Mouse (Mus musculus): Measurements from ENCODE around the gene Psmd8. TPM values are rescaled to one million over a fixed set of nuclear protein-coding genes. Genes with fewer than 3 reads are reported as not detected.

Psmd8 gene
- 226 to 244 TPM (median 237 TPM) in 4 replicates for total RNA-seq (2023)

DNA sequence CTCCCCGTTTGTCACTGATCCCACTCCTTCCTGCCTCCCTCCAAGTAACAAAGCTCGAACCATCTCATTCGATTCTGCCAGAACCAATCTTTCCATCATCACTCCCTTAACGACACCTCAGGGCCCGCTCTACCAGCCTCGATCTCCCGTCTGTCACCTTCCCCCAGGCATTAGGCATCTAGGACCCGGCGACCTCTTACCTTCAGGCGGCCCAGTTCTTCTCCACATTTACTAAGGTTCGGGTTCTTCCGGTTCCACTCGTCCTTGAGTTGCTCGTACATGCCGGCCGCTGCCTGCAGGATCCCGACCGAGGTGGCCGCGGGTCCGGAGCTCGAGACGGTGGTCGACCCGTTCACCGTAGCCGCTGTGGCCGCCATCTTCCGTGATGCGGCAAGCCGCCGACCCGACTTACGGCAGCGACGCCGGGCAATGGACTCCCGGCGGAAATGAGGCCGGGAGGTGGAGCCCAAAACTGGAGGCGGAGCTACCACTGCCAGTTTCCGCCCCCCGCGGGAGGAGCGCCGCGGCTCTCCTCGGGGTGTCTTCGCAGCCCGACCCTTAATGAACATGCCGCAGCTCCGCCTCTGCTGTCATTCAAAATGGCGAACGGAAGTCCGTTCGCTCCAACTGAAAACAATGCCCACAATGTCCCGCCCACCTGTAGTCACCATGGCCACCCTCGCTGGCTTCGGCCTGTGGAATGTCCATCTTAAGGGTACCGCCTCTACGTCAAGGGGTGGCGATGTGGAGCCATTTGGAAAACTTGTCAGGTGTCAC is at the start of gene Psmd8:
Gene Psmd8 (minus strand): TSS at position 625 of the 777 bp plus-strand sequence.

DNA sequence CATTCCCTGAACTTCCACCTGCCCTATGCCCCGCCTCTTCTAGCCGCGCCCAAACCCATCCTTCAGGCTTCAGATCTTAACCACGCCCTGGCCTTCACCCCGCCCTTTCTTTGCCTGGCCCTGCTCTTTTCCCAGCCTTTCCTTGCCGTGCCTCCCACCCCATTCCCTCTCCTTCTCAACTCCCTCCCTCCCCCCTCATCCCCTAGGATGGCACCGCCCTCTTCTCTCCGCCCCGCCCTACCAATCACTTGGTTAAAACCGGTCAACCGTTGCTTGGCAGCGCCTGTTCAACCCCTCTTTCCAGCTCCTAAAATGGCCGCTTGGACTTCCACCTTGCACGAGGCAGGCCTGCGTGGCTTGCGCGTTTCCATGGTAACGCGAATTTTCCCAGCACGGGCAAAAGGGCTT is 33.2 kb upstream of the Psmd8 start, which contains the start of gene Catsperg1:
Gene Catsperg1 (minus strand): TSS at position 361 of the 408 bp plus-strand sequence.

GRCm38 (mm10) chr7:29170066-29170754 is 10.3 kb downstream of the Psmd8 start, which contains the start of the genes Ggn and Spred3:
Gene Ggn (plus strand): TSS chr7:29170210.
Gene Spred3 (minus strand): TSS chr7:29170411.

GRCm38 (mm10) chr7:29155838-29156782 is 24.4 kb downstream of the Psmd8 start, which contains the start of gene Fam98c:
Gene Fam98c (minus strand): TSS chr7:29156234.

GRCm38 (mm10) chr7:29134693-29135386 is 45.7 kb downstream of the Psmd8 start, which contains the start of gene Rasgrp4:
Gene Rasgrp4 (plus strand): TSS chr7:29134851.

DNA sequence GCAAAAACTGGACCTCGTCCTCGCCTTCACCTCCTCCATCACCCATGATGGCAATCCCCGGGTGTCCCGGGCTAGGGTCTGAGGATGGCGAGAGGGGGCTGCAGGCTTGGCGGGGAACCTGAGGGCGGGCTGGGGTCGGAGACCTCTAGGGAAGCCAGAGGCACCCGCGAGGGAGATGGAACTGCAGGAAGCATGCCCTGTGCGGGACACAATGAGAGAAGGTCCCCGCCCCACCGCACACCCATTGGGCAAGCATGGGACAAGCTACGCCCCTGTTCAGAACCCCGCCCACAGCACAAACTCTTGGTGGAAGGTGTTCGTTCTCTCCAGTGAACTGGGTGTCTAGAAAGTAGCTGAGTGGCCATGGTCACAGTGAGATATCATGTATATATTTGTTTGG is 55.5 kb downstream of the Psmd8 start, which contains the start of gene Ryr1:
Gene Ryr1 (minus strand): TSS at position 210 of the 400 bp plus-strand sequence.

Other genes starting within 250 kb of the Psmd8 start
- gene Actn4, start 218.4 kb downstream of the Psmd8 start, total RNA-seq (2023) = 105 to 121 TPM (median 115 TPM) in 4 replicates
- 234 to 267 TPM (median 257 TPM) in 4 replicates for gene Eif3k, start 198.8 kb downstream of the Psmd8 start, total RNA-seq (2023)
- 339 to 367 TPM (median 355 TPM) in 4 replicates for gene Map4k1, start 198.7 kb downstream of the Psmd8 start, total RNA-seq (2023)
- gene Ryr1, start 55.5 kb downstream of the Psmd8 start, total RNA-seq (2023) = 0.18 to 0.60 TPM (median 0.46 TPM) in 4 replicates
- 3.2 to 5.5 TPM (median 3.9 TPM) in 4 replicates for gene Rasgrp4, start 45.9 kb downstream of the Psmd8 start, total RNA-seq (2023)
- gene Fam98c, start 24.5 kb downstream of the Psmd8 start, total RNA-seq (2023) = 25.1 to 29.8 TPM (median 26.9 TPM) in 4 replicates
- gene Ggn, start 10.5 kb downstream of the Psmd8 start, total RNA-seq (2023) = 0.33 TPM in 1 of 4 replicates, not detected in the others
- gene Spred3, start 10.3 kb downstream of the Psmd8 start, total RNA-seq (2023) = 1.3 to 3.5 TPM (median 2.6 TPM) in 4 replicates
- 1.5 to 3.6 TPM (median 1.8 TPM) in 4 replicates for gene Catsperg1, start 33.3 kb upstream of the Psmd8 start, total RNA-seq (2023)
- 1.0 to 1.4 TPM (median 1.2 TPM) in 4 replicates for gene Kcnk6, start 51.8 kb upstream of the Psmd8 start, total RNA-seq (2023)
- gene Yif1b, start 57.6 kb upstream of the Psmd8 start, total RNA-seq (2023) = 21.5 to 26.9 TPM (median 23.7 TPM) in 4 replicates
- gene 2200002D01Rik, start 67.8 kb upstream of the Psmd8 start, total RNA-seq (2023) = 0.66 to 3.5 TPM (median 3.3 TPM) in 4 replicates
- 34.2 to 44.3 TPM (median 35.8 TPM) in 4 replicates for gene Spint2, start 101.2 kb upstream of the Psmd8 start, total RNA-seq (2023)
- not detected in 4 replicates for gene Ppp1r14a, start 108.6 kb upstream of the Psmd8 start, total RNA-seq (2023)
- gene Dpf1, start 123.2 kb upstream of the Psmd8 start, total RNA-seq (2023) = 0.61 to 1.1 TPM (median 0.81 TPM) in 4 replicates

Measured in B cell, adult 62 days (primary cell).